Mouse (Mus musculus) midbrain, postnatal 0 days (tissue): ENCODE data around the gene Dtnb. TPM values are rescaled to one million over a fixed set of nuclear protein-coding genes. Genes with fewer than 3 reads are reported as not detected.

Experiments used
- ATAC-seq: fragments of 200-750 bp; cut with Nextera tagmentation; 2 replicates; pipeline ENCODE4 v1.8.0; 2017; ENCODE audit warnings: moderate number of reproducible peaks, mild to moderate bottlenecking, moderate TSS enrichment, moderate library complexity; ENCODE audit not compliant: low FRiP score
- DNase-seq: peaks from one replicate; pipeline ENCODE4 v3.0.0-alpha.2; 2015; ENCODE audit warnings: low spot score
- H3K27ac ChIP-seq: fragments of 300-500 bp; sonication (generic); 2 replicates; pipeline ENCODE4 v1.5.1; 2014; ENCODE audit warnings: low read depth, mild to moderate bottlenecking, low read length, mixed read lengths
- H3K27me3 ChIP-seq: fragments of 300-500 bp; sonication (generic); 2 replicates; pipeline ENCODE4 v1.6.1; 2014; ENCODE audit warnings: low read length, control low read depth, mixed read lengths; ENCODE audit not compliant: insufficient read depth
- H3K36me3 ChIP-seq: fragments of 300-500 bp; sonication (generic); 2 replicates; pipeline ENCODE4 v1.6.1; 2014; ENCODE audit warnings: low read length, control low read depth, mixed read lengths; ENCODE audit not compliant: insufficient read depth
- H3K4me1 ChIP-seq: fragments of 300-500 bp; sonication (generic); 2 replicates; pipeline ENCODE4 v1.6.1; 2014; ENCODE audit warnings: mild to moderate bottlenecking, control low read depth, antibody characterized with exemption, low read length, mixed read lengths; ENCODE audit not compliant: insufficient read depth
- H3K4me2 ChIP-seq: fragments of 300-500 bp; sonication (generic); 2 replicates; pipeline ENCODE4 v1.6.1; 2014; ENCODE audit warnings: low read depth, mild to moderate bottlenecking, low read length, mixed read lengths; ENCODE audit not compliant: poor library complexity, severe bottlenecking
- H3K4me3 ChIP-seq: fragments of 300-500 bp; sonication (generic); 2 replicates; pipeline ENCODE4 v1.5.1; 2014; ENCODE audit warnings: low read depth, mild to moderate bottlenecking, low read length, moderate library complexity
- H3K9ac ChIP-seq: fragments of 300-500 bp; sonication (generic); replicated peaks from 2 replicates; pipeline ENCODE4 v1.6.1; 2014; ENCODE audit warnings: mild to moderate bottlenecking, low read length, moderate library complexity, mixed read lengths; ENCODE audit not compliant: poor library complexity, severe bottlenecking
- H3K9me3 ChIP-seq: fragments of 300-500 bp; sonication (generic); 2 replicates; pipeline ENCODE4 v1.6.1; 2016; ENCODE audit warnings: low read length, control low read depth
- CTCF ChIP-seq: IDR thresholded peaks from 2 replicates; pipeline ENCODE4 v1.5.1; 2016; ENCODE audit warnings: antibody characterized with exemption, mild to moderate bottlenecking
- WGBS: fragments of 180-500 bp; shearing (Covaris S2); extraction: QIAGEN DNeasy Blood & Tissue Kit; methylation state at CpG from one replicate; pipeline ENCODE4 v1.1.7; 2014; 5-methylcytosine and 5-hydroxymethylcytosine counted together
- microRNA-seq: library from miRNA; unstranded; fragments of <30 nt; microRNA quantifications from one replicate; pipeline ENCODE4, GENCODE M21; 2016; ENCODE audit warnings: borderline number of aligned reads
- polyA plus RNA-seq: library from polyadenylated mRNA; unstranded; fragments of >200 nt; fragmentation: Nextera tagmentation; extraction: Ambion mirVana; gene quantifications from 2 replicates; pipeline ENCODE4 v1.2.1, GENCODE M21; 2015
- total RNA-seq: library from RNA; depleted of rRNA; stranded (reverse); fragments of >200 nt; gene quantifications from 2 replicates; pipeline ENCODE4 v1.2.3, GENCODE M21; 2014; rRNA removed

Dtnb gene
- total and polyA plus RNA-seq, 2 experiments from 2014 or later: 52.0 to 57.3 TPM

- Histone ChIP-seq H3K9me3 (no peaks in the 10 kb centered on the region), H3K27ac (no peak overlapping the region), H3K36me3 (no peaks in the 10 kb centered on the region), H3K27me3 (no peaks in the 10 kb centered on the region), H3K4me2 (no peak overlapping the region), H3K9ac (no peak overlapping the region), H3K4me1 (peaks cover 15% of the 10 kb centered on the region), H3K4me3 (no peak overlapping the region)
- DNase-seq: no peak
- WGBS: 45% methylated on average over 5 of the region's 5 CpGs
- no peak for TF ChIP-seq CTCF
- no peak for ATAC-seq
These were observed 251.2 kb downstream of the Dtnb start for GRCm38 (mm10) chr12:3823408-3823807.

DNA sequence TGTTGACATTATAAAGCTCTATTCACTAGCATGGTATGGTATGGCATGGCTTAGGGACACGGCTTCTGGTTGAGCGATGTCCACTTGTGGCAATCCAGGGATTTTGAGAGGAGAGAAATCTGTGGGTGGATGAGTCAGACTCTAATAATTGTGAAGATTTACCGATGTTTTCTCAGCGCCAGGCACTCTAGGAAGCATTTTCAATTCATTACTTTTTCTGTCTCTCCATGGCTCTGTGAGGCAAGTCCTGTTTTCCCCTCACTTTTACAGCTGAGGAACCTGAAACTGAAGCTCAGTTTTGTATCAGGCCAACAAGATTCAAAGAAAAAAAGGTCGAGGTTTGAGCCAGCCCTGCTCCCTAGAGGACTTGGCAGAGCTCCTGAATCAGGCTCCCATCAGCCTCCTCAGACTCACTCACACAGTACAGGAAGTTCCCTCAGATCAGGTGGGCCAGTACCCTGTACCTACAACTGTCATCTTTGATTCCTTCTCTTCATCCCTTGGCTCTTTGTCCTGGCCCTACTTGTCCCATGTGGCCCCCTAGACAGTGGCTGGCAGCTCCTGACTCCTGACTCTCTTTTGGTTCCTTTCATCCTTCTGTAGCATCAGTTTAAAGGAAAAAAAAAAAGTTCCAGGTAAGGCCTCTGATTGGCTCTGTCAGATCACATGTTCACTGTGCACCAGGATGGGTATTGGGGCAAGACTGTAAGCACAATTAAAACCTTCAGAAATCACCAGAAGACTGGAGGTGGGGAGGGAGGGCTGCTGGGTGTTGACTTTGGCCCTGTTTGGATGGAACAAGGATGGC is 252.9 kb downstream of the Dtnb start:
- DNase-seq (no peak), ATAC-seq (no peak)
- Histone ChIP-seq H3K27ac (no peak overlapping the region), H3K9me3 (no peaks in the 10 kb centered on the region), H3K4me2 (no peak overlapping the region), H3K27me3 (no peaks in the 10 kb centered on the region), H3K9ac (no peak overlapping the region), H3K36me3 (no peaks in the 10 kb centered on the region), H3K4me3 (no peak overlapping the region), H3K4me1 (peaks cover 4% of the 10 kb centered on the region)
- TF ChIP-seq CTCF: no peak
- WGBS: 71% methylated on average over 5 of the region's 5 CpGs

DNA sequence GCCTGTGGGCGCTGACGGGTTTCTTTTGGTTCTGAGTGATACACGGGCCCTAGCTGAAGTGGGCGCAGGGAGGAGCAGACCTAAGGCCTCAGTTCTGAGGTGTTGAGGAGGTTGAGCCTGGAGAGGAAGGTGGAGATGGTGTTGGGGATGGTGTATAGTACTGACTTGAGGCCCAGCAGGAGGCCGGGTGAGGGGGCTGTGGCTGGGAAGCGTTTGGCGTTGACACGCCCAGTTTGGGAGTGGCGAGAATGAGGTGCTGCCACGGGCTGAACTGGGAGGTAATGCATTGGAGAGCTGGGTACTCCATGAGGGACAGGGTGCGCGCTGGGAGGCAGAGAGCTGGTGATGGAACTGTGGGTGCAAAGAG is 253.5 kb downstream of the Dtnb start:
- no peak for DNase-seq

DNA sequence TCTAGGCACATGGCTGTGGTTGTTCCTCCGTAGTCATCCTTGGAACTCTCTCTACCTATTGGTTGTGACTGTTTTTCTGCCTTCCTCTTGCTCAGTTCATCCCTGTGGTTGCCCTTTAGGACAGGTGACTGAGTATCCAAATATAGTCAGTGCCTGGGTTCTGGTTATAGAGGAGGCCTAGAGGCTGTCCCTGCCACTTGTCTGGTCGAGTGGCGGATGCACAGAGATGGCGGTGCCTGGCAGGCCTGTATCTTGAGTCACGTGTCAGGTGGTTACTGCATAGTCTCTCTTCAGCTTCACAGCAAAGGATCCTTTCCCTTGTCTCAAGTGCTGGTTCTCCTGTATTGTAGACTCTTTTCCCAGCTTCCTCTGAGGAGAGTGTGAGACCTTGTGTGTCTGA is 255.6 kb downstream of the Dtnb start:
- no peak for TF ChIP-seq CTCF
- ATAC-seq (no peak), DNase-seq (no peak)
- 93% methylated on average over 5 of the region's 5 CpGs for WGBS
- Histone ChIP-seq H3K4me3 (no peak overlapping the region), H3K27me3 (no peaks in the 10 kb centered on the region), H3K27ac (no peak overlapping the region), H3K4me2 (no peak overlapping the region), H3K36me3 (no peaks in the 10 kb centered on the region), H3K9me3 (no peaks in the 10 kb centered on the region), H3K9ac (no peak overlapping the region), H3K4me1 (peaks cover 2% of the 10 kb centered on the region)

More for the DNA sequence above, 253.5 kb downstream of the Dtnb start:
- ATAC-seq: no peak
- Histone ChIP-seq H3K27ac (no peak overlapping the region), H3K4me3 (no peak overlapping the region), H3K27me3 (no peaks in the 10 kb centered on the region), H3K9me3 (no peaks in the 10 kb centered on the region), H3K4me1 (peaks cover 4% of the 10 kb centered on the region), H3K36me3 (no peaks in the 10 kb centered on the region), H3K9ac (no peak overlapping the region), H3K4me2 (no peak overlapping the region)
- TF ChIP-seq CTCF: no peak
- WGBS: 69% methylated on average over 12 of the region's 12 CpGs

Small RNAs within 50 kb of the gene (microRNA-seq; reads per million reads assigned to microRNA genes)
- not detected for gene Gm26050

Other genes with a start within 250 kb of the Dtnb start
- gene Kif3c, start 207.2 kb upstream of the Dtnb start, total RNA-seq: 172 and 176 TPM in 2 replicates
- 70.0 and 70.7 TPM in 2 replicates for gene Kif3c, start 207.2 kb upstream of the Dtnb start, polyA plus RNA-seq
- 16.0 and 16.7 TPM in 2 replicates for gene Asxl2, start 145.5 kb upstream of the Dtnb start, total RNA-seq
- 6.7 and 9.5 TPM in 2 replicates for gene Asxl2, start 145.5 kb upstream of the Dtnb start, polyA plus RNA-seq
- 88.5 and 101 TPM in 2 replicates for gene Dnmt3a, start 233.6 kb downstream of the Dtnb start, total RNA-seq
- 106 and 130 TPM in 2 replicates for gene Dnmt3a, start 233.6 kb downstream of the Dtnb start, polyA plus RNA-seq